ENCODE assay signal across 12 mouse cellular contexts in genomic region chr9:48241791-48242190, GRCm38 (mm10).
"Had no signal": no experiment of that assay in that cellular context is flagged by ENCODE, and none has a peak within 500 bp of the region (broad histone marks: within the 10 kb centered on the region; RNA-seq: fewer than 3 reads in every experiment).

No protein-coding gene starts in this region.

- DNase-seq: gastrocnemius, postnatal 10 days; gastrocnemius, postnatal 25 days; heart, adult 2 months; heart, postnatal 4 days; kidney, adult 18-20 months; kidney, adult 8-10 months; kidney, postnatal 10 days; kidney, postnatal 25 days; kidney, postnatal 4 days; liver; liver, embryonic 13.5 days; liver, postnatal 0 days had no signal
